Mouse (Mus musculus): ENCODE results near the gene Armc3.
"Not testable (repeated sequence)": the region's sequence is repeated elsewhere in the genome, so short reads cannot be mapped to it uniquely, and the experiment has no call there.

Armc3 gene

GRCm38 (mm10) chr2:19275602-19276539 lies 76.8 kb downstream of the Armc3 start:
- peak; percentile 86 for DNase-seq

- no peak for DNase-seq
Measured at GRCm38 (mm10) chr2:19280331-19280730, 81.2 kb downstream of the Armc3 start.

- DNase-seq = no peak
Measured at GRCm38 (mm10) chr2:19292366-19292765, 93.3 kb downstream of the Armc3 start.

- DNase-seq = no peak
Measured at GRCm38 (mm10) chr2:19300345-19301089, 101.4 kb downstream of the Armc3 start.

GRCm38 (mm10) chr2:19301251-19301650 lies 102.1 kb downstream of the Armc3 start:
- peak; percentile 29 for DNase-seq

GRCm38 (mm10) chr2:19303087-19303486 lies 104.0 kb downstream of the Armc3 start:
- DNase-seq = not testable (repeated sequence)

- DNase-seq = no peak
Measured at GRCm38 (mm10) chr2:19310498-19310897, 111.4 kb downstream of the Armc3 start.

GRCm38 (mm10) chr2:19316056-19316455 lies 117.0 kb downstream of the Armc3 start:
- no peak for DNase-seq

GRCm38 (mm10) chr2:19316691-19317090 lies 117.6 kb downstream of the Armc3 start:
- DNase-seq = no peak

GRCm38 (mm10) chr2:19317151-19317812 lies 118.2 kb downstream of the Armc3 start:
- DNase-seq = not testable (repeated sequence)

GRCm38 (mm10) chr2:19318499-19318898 lies 119.4 kb downstream of the Armc3 start:
- no peak for DNase-seq

- DNase-seq = no peak
Measured at GRCm38 (mm10) chr2:19319284-19319683, 120.2 kb downstream of the Armc3 start.

- no peak for DNase-seq
Measured at GRCm38 (mm10) chr2:19322448-19322847, 123.3 kb downstream of the Armc3 start.

GRCm38 (mm10) chr2:19326376-19326775 lies 127.3 kb downstream of the Armc3 start:
- no peak for DNase-seq

GRCm38 (mm10) chr2:19327811-19328210 lies 128.7 kb downstream of the Armc3 start:
- DNase-seq = no peak

- peak; percentile 45 for DNase-seq
Measured at GRCm38 (mm10) chr2:19343901-19344635, 145.0 kb downstream of the Armc3 start.

- peak; percentile 95 for DNase-seq
Measured at GRCm38 (mm10) chr2:19344636-19345413, 145.7 kb downstream of the Armc3 start.

GRCm38 (mm10) chr2:19345414-19345964 lies 146.4 kb downstream of the Armc3 start:
- DNase-seq = no peak

- no peak for DNase-seq
Measured at GRCm38 (mm10) chr2:19348454-19348853, 149.4 kb downstream of the Armc3 start.

- DNase-seq = no peak
Measured at GRCm38 (mm10) chr2:19350167-19350566, 151.1 kb downstream of the Armc3 start.

- no peak for DNase-seq
Measured at GRCm38 (mm10) chr2:19351615-19352253, 152.6 kb downstream of the Armc3 start.
